Mouse (Mus musculus) heart, embryonic 16.5 days (tissue): ENCODE measurements around the gene Dgkz. TPM values are rescaled to one million over a fixed set of nuclear protein-coding genes. Genes with fewer than 3 reads are reported as not detected.

Experiments
- ATAC-seq: fragments of 200-750 bp; cut with Nextera tagmentation; replicated peaks from 2 replicates; pipeline ENCODE4 v1.8.0; 2017; ENCODE audit warnings: moderate number of reproducible peaks; ENCODE audit not compliant: insufficient read depth, low FRiP score; ENCODE audit errors: extremely low read depth
- H3K27ac ChIP-seq: fragments of 300-500 bp; sonication (generic); 2 replicates; pipeline ENCODE4 v1.5.1; 2014; ENCODE audit warnings: mild to moderate bottlenecking, low read length, control low read depth, moderate library complexity
- H3K27me3 ChIP-seq: fragments of 300-500 bp; sonication (generic); 2 replicates; pipeline ENCODE4 v1.6.1; 2014; ENCODE audit warnings: low read length, mixed read lengths; ENCODE audit not compliant: control insufficient read depth, insufficient read depth
- H3K36me3 ChIP-seq: fragments of 300-500 bp; sonication (generic); 2 replicates; pipeline ENCODE4 v1.6.1; 2014; ENCODE audit not compliant: control insufficient read depth, insufficient read depth
- H3K4me1 ChIP-seq: fragments of 300-500 bp; sonication (generic); 2 replicates; pipeline ENCODE4 v1.6.1; 2014; ENCODE audit warnings: low read length, mixed read lengths; ENCODE audit not compliant: control insufficient read depth, insufficient read depth
- H3K4me2 ChIP-seq: fragments of 300-500 bp; sonication (generic); 2 replicates; pipeline ENCODE4 v1.6.1; 2014; ENCODE audit warnings: low read depth, mild to moderate bottlenecking, control low read depth, low read length
- H3K4me3 ChIP-seq: fragments of 300-500 bp; sonication (generic); 2 replicates; pipeline ENCODE4 v1.5.1; 2014; ENCODE audit warnings: mild to moderate bottlenecking, control low read depth, low read length
- H3K9ac ChIP-seq: fragments of 300-500 bp; sonication (generic); 2 replicates; pipeline ENCODE4 v1.6.1; 2014; ENCODE audit warnings: low read length, control low read depth
- H3K9me3 ChIP-seq: fragments of 300-500 bp; sonication (generic); replicated peaks from 2 replicates; pipeline ENCODE4 v1.6.1; 2016; ENCODE audit warnings: low read length; ENCODE audit not compliant: control insufficient read depth
- WGBS: fragments of 180-500 bp; shearing (Covaris S2); extraction: QIAGEN DNeasy Blood & Tissue Kit; methylation state at CpG from one replicate; pipeline ENCODE4 v1.1.7; 2014; 5-methylcytosine and 5-hydroxymethylcytosine counted together
- polyA plus RNA-seq: library from polyadenylated mRNA; unstranded; fragments of >200 nt; fragmentation: Nextera tagmentation; extraction: Ambion mirVana; gene quantifications from 2 replicates; pipeline ENCODE4 v1.2.1, GENCODE M21; 2015

Gene Dgkz
- polyA plus RNA-seq, 1 experiment from 2014 or later: 43.1 TPM

GRCm38 (mm10) chr2:92004617-92005016 is 29.0 kb upstream of the Dgkz start:
- 65% methylated on average over 7 of the region's 7 CpGs for WGBS
- no peaks in the 10 kb centered on the region for H3K9me3 ChIP-seq
- H3K4me3 ChIP-seq: no peak overlapping the region
- no peak overlapping the region for H3K9ac ChIP-seq
- H3K27ac ChIP-seq: no peak overlapping the region
- ATAC-seq: no peak
- H3K36me3 ChIP-seq: no peaks in the 10 kb centered on the region
- H3K27me3 ChIP-seq: no peaks in the 10 kb centered on the region
- no peak overlapping the region for H3K4me2 ChIP-seq
- peaks cover 18% of the 10 kb centered on the region for H3K4me1 ChIP-seq

GRCm38 (mm10) chr2:91997905-91998608 is 22.4 kb upstream of the Dgkz start:
- Histone ChIP-seq H3K4me2 (no peak overlapping the region), H3K36me3 (no peaks in the 10 kb centered on the region), H3K9ac (no peak overlapping the region), H3K27me3 (no peaks in the 10 kb centered on the region), H3K4me1 (no peaks in the 10 kb centered on the region), H3K27ac (no peak overlapping the region), H3K4me3 (no peak overlapping the region), H3K9me3 (no peaks in the 10 kb centered on the region)
- 62% methylated on average over 16 of the region's 16 CpGs for WGBS
- no peak for ATAC-seq

GRCm38 (mm10) chr2:91996006-91996405 is 20.3 kb upstream of the Dgkz start:
- Histone ChIP-seq H3K36me3 (no peaks in the 10 kb centered on the region), H3K4me1 (no peaks in the 10 kb centered on the region), H3K4me2 (no peak overlapping the region), H3K9ac (no peak overlapping the region), H3K4me3 (no peak overlapping the region), H3K9me3 (no peaks in the 10 kb centered on the region), H3K27ac (no peak overlapping the region), H3K27me3 (no peaks in the 10 kb centered on the region)
- ATAC-seq: no peak
- 77% methylated on average over 5 of the region's 5 CpGs for WGBS

GRCm38 (mm10) chr2:91993409-91993808 is 17.7 kb upstream of the Dgkz start:
- H3K27me3 ChIP-seq: no peaks in the 10 kb centered on the region
- H3K9me3 ChIP-seq: 0 out of 2 replicates have a peak, but pooled peaks cover 5% of the 10 kb centered on the region
- no peak overlapping the region for H3K9ac ChIP-seq
- peaks cover 11% of the 10 kb centered on the region for H3K36me3 ChIP-seq
- no peak for ATAC-seq
- WGBS: 64% methylated on average over 3 of the region's 3 CpGs
- no peak overlapping the region for H3K4me3 ChIP-seq
- H3K4me1 ChIP-seq: no peaks in the 10 kb centered on the region
- no peak overlapping the region for H3K27ac ChIP-seq
- H3K4me2 ChIP-seq: no peak overlapping the region

GRCm38 (mm10) chr2:91989750-91990149 is 14.1 kb upstream of the Dgkz start:
- H3K4me1 ChIP-seq: peaks cover 7% of the 10 kb centered on the region; the same call in 1 of the 2 replicates
- H3K4me3 ChIP-seq: no peak overlapping the region
- no peak overlapping the region for H3K9ac ChIP-seq
- H3K36me3 ChIP-seq: peaks cover 11% of the 10 kb centered on the region
- no peak overlapping the region for H3K27ac ChIP-seq
- no peaks in the 10 kb centered on the region for H3K27me3 ChIP-seq
- no peak for ATAC-seq
- H3K4me2 ChIP-seq: no peak overlapping the region
- 0 out of 2 replicates have a peak, but pooled peaks cover 5% of the 10 kb centered on the region for H3K9me3 ChIP-seq

GRCm38 (mm10) chr2:91987542-91987941 is 11.9 kb upstream of the Dgkz start:
- ATAC-seq: no peak
- no peak overlapping the region for H3K9ac ChIP-seq
- no peak overlapping the region for H3K27ac ChIP-seq
- 0 out of 2 replicates have a peak, but pooled peaks cover 5% of the 10 kb centered on the region for H3K9me3 ChIP-seq
- WGBS: 5% methylated on average over 3 of the region's 3 CpGs
- H3K4me3 ChIP-seq: no peak overlapping the region
- H3K36me3 ChIP-seq: peaks cover 11% of the 10 kb centered on the region
- H3K4me1 ChIP-seq: peaks cover 13% of the 10 kb centered on the region
- no peak overlapping the region for H3K4me2 ChIP-seq
- H3K27me3 ChIP-seq: no peaks in the 10 kb centered on the region

GRCm38 (mm10) chr2:91986071-91986470 is 10.4 kb upstream of the Dgkz start:
- peaks cover 13% of the 10 kb centered on the region for H3K4me1 ChIP-seq
- H3K4me2 ChIP-seq: no peak overlapping the region
- no peaks in the 10 kb centered on the region for H3K27me3 ChIP-seq
- 17% methylated on average over 5 of the region's 5 CpGs for WGBS
- no peak overlapping the region for H3K4me3 ChIP-seq
- peaks cover 11% of the 10 kb centered on the region for H3K36me3 ChIP-seq
- 0 out of 2 replicates have a peak, but pooled peaks have one; percentile 30 for ATAC-seq
- H3K9me3 ChIP-seq: 0 out of 2 replicates have a peak, but pooled peaks cover 5% of the 10 kb centered on the region
- no peak overlapping the region for H3K27ac ChIP-seq
- H3K9ac ChIP-seq: 0 out of 2 replicates have a peak overlapping the region, but pooled peaks have one; percentile 7

- Histone ChIP-seq H3K4me1 (peaks cover 13% of the 10 kb centered on the region), H3K27ac (peak overlapping the region; percentile 80), H3K9ac (peak overlapping the region; percentile 24; the same call in 1 of the 2 replicates), H3K27me3 (no peaks in the 10 kb centered on the region), H3K4me2 (peak overlapping the region; percentile 63), H3K4me3 (no peak overlapping the region; the same call in 1 of the 2 replicates), H3K36me3 (peaks cover 4% of the 10 kb centered on the region), H3K9me3 (0 out of 2 replicates have a peak, but pooled peaks cover 4% of the 10 kb centered on the region)
- ATAC-seq: no peak
- 43% methylated on average over 9 of the region's 9 CpGs for WGBS
These were observed 9.4 kb upstream of the Dgkz start for GRCm38 (mm10) chr2:91984906-91985525.

GRCm38 (mm10) chr2:91984439-91984838 is 8.8 kb upstream of the Dgkz start:
- peak overlapping the region; percentile 80 for H3K27ac ChIP-seq
- peak overlapping the region; percentile 63 for H3K4me2 ChIP-seq
- peak overlapping the region; percentile 36 for H3K4me3 ChIP-seq
- H3K9me3 ChIP-seq: no peaks in the 10 kb centered on the region
- H3K36me3 ChIP-seq: no peaks in the 10 kb centered on the region
- WGBS: 2% methylated on average over 8 of the region's 13 CpGs
- ATAC-seq: peak; percentile 92
- no peaks in the 10 kb centered on the region for H3K27me3 ChIP-seq
- H3K4me1 ChIP-seq: peaks cover 13% of the 10 kb centered on the region
- peak overlapping the region; percentile 68 for H3K9ac ChIP-seq
